Mouse (Mus musculus) CD4-positive, CD25-positive, alpha-beta regulatory T cell, adult 2 months (primary cell): ENCODE measurements around the gene 2610008E11Rik.
"Not testable (repeated sequence)": the region's sequence is repeated elsewhere in the genome, so short reads cannot be mapped to it uniquely, and the experiment has no call there.

Experiments used
- DNase-seq: peaks from one replicate; pipeline ENCODE4 v3.0.0-alpha.2; 2012; ENCODE audit warnings: low read depth, low spot score

The 2610008E11Rik gene

DNA sequence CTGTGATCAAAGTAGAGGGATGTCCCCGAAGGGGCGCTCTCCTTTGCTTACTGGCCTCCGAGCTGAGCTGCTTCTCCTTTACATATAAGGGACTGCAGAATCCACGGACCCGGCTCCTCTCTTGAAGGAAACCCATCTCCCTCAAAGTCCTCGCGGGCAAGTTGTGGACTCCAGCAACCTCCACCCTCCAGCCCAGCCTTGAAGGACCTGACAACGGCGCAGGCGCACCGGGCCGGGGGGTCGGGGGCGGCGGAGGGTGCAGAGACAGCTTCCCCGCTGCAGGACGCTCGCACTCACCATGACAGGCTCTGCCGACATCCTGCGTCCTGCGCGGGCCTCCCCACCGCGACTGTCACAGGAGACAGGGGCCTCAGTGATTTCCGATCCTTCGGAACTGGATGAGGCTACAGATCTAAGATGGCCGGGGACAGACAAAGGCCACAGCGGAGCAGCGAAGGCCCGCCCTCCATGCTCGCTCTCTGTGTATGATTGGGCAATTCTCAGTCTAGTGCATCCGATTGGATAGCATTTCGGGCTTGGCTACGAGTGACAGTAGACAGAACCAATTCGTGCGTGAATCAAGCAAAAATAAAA is at the start of gene 2610008E11Rik:
Gene 2610008E11Rik, minus strand, starts transcription at position 440 of the 594 bp plus-strand sequence.
- peak; percentile 97 for DNase-seq

DNA sequence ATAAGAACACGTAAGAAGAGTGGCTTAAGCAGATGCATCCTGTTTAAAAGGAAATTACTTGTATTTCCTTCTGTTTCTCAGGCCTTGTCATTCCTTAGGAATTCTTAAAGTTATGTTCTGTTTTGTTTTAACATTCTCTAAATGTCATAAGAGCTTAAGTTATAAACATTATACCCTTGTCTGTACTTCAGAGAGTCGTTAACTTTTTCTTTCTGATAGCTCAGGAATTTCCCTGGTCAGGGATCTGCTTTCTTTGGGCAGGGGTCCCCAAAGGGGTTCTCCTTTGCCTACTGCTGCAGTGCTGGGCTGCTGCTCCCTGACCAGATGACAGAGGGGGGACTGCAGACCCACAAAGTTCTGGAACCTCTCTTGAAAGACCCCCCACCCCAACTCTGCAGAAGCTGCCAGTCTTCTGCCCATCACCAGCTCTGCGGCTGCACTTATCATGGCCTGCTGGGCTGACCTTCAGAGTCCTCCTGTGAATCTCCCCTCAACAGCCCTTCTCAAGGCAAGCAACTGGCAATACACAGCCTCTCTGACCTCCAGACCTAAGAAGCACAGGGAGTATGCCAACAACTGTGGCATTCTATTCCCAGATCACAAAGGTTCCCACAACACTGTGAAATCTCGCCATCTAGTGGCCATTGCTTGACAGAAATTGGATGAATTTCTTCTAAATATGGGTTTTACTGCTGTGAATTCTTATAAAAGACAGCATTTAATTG is 18.9 kb upstream of the 2610008E11Rik start:
- peak; percentile 65 for DNase-seq

DNA sequence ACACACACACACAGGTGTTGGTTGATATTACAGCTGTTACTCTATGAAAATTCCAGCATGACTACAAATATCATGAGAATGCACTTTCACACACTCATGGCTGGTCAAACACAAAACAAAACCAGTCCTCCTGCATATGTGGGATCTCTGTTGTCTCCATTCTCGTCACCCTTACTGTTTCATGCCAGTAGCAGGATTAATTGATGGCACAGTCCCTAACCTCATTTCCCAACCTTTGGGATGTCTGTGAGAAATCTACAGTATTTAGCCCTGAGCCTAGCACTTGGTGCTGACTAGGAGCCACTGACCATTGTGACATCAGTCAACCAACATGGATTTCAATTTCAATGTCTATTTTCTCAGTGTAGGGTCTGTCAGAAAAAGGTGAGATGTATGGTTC is 17.7 kb upstream of the 2610008E11Rik start:
- no peak for DNase-seq

DNA sequence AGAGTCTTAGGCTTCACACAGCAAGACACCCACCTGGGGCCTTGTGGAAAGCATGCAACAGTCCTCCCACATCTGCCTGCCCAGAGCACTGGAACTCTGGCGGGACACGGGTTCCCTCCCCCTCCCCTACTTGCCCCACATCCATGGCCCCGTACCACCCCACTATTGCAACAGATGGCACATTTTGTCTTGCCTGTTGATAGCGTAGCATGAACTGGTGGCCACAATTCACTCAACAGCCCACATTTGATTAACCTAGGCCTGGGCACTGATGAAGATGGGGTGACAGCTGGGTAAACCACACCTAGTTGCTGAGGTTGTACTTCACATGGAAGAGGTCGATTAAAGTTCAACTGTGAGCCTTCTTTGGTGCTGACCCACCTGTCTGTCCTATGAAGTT is 13.1 kb upstream of the 2610008E11Rik start:
- DNase-seq, result no peak

DNA sequence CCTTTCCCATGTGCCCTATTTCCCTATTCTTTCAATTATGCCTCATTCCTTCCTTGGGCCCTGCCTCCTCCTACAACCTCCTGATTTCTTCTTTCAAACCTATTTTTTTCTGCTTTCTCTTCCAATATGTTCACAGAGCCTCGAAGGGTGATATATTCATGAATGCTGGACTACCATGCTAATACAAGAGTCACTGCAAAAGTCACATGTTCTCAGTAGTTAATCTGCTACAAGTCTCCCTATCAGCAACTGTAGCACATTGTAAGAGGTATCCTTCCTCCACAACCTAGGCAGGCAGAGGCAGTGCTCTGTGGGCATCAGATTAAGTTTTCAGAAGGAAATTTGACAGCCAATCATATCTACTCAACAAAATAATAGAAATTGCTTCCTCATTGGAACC is 11.8 kb upstream of the 2610008E11Rik start:
- no peak for DNase-seq

DNA sequence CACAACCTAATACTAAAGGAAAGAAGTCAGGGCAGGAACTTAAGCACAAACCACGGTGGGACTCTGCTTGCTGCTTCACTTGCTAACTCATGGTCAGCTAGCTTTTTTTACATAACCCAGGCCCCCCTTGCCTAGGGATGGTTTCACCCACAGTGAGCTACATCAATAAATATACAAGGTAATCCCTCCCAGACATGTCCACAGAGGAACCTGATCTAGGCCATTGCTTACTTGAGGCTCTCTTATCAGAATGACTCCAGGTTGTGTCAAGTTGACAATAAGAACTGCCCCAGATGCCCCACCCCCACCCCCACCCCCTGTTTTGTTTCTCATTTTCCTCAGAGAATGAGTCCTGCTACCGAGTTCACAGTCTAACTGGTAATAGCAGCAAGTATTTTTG is 10.1 kb upstream of the 2610008E11Rik start:
- no peak for DNase-seq

DNA sequence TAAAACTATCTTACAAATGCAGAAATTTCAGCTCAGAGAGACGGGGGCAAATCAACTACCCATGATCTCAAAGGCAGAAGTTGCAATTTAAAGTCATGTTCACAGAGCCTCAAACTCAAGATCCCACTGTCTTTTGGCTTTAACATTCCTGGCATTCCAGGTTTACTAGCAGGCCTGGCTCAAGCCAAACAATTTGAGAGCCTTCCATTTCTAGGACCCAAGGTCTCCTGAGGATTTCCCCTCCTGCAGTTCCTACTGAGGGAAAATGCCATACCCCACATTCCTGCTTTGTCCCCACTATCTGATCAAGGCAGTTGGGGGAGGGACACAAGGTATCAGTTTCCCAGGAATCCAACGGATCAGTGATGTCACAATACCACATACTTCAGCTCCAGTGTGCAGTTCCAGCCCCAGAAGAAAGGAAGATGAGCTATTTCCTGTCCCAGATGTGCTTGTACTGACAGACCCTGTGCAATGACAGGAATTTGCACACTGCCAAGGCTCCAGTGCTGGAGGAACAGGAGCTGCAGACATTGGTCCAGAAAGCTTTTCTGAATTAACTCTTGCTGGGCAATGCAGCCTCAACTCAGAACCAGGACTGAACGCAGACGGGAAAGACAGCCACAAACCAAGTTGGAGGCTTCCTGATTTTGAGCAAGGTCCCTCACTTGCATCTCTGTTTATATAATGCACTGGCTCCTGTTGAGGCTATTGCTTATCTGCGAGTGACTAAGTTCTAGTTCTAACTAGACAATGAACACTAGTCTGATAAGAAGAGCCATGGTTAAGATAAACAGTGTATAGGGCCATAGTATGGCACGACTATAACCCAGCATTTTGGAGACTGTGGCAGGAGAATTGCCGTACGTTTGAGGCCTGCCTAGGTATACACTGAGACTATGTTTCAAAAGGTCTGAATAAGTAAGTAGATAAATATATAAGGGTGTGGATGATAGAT is 9.2 kb upstream of the 2610008E11Rik start:
- no peak for DNase-seq

DNA sequence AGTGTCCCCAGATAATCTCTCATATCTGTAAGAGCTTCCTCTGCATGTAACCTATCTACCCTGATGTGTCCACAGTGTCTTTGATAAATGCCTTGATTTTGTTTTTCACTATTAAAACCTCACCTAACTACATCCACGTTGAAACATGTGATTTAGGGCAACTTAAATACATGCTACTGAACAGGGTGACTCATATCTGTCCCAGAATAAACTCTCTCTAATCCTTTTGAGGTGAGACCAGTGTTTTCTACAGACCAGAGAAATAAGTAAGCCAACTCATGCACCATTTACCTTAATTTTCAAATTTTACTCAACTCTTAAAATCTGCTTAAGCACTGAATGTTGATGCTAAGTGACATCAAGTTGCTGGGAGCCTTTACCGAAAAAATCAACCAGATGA is 694 bp downstream of the 2610008E11Rik start:
- DNase-seq, result peak; percentile 11

DNA sequence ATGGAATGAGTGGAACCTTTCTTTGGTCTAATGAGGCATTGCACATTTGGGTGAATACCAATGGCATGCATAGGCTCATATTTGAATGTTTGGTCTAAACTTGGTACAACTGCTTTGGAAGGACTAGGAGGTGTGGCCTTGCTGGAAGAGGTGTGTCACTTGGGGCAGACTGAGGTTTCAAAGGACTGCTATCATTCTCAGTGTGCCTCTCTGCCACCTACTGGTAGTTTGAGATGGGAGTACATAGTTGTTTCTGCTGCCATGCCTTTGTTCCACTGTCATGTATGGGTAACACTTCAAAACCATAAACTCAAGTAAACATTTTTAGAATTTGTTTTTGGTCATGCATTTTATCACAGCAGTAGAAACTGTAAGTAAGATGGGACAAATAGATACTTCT is 5.7 kb downstream of the 2610008E11Rik start:
- DNase-seq, result no peak

DNA sequence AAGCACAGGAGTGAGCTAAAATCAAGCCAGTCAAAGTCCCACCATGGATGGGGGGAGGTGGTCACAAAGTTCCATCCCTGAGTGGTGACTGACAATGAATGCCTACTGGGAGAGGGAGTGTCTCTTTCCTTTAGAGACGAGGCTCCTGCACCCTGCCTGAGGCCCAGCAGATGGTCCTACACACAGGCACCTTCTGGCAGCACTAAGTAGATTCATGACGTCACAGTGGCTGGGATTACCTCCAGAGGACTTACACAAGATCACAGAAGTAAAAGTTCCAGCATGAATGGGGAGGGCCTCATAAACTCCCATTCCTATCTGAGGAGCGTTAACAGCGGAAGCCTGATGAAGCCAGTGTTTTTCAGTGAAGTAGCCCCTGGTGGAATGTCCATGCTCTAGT is 8.4 kb downstream of the 2610008E11Rik start:
- DNase-seq, result no peak

DNA sequence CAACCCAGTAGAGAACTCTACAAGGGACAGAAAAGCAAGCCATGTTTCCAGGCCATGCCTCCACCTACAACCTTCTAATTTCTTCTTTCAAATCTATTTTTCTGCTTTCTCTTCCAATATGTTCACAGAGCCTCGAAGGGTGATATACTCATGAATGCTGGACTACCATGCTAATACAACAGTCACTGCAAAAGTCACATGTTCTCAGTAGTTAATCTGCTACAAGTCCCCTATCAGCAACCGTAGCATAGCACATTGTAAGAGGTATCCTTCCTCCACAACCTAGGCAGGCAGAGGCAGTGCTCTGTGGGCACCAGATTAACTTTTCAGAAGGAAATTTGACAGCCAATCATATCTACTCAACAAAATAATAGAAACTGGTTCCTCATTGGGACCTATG is 10.8 kb downstream of the 2610008E11Rik start:
- DNase-seq, result no peak

DNA sequence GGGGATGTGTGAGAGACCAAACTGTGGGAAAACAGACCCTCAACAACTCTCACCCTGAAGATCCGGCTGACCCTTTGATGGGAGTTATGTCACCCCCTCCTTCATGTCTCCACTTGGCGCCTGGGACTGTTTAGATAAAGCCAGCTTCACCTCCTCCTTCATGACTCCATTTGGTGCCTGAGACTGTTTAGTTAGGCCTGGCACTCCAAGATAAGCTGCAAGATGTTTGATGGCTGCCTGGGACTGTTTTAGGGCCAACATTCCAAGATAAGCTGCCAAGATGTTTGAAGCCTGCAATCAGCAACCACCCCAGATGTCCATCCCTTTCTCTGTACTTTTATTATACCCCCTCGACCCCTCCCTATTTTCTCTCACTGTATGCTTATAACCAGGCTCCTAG is 40.0 kb downstream of the 2610008E11Rik start:
- DNase-seq, result not testable (repeated sequence)

DNA sequence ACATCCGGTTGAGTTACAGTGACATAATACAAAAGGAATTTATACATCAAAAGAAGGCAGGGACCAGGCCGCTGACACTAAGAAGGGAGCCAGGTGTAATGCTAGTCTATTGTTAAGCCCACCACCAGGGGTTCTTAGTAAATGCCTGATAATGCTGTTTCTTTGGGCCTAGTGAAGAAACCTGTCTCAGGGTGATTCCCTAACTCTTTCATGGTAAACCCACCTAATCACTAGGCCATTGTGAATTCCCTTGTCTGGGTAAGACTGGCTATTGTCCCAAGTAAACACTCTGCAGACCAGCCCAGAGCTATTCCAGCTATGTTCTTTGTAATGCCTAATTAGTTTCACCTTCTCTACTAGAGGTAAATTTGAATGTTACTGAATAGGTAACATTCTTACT is 54.9 kb downstream of the 2610008E11Rik start:
- DNase-seq, result not testable (repeated sequence)

DNA sequence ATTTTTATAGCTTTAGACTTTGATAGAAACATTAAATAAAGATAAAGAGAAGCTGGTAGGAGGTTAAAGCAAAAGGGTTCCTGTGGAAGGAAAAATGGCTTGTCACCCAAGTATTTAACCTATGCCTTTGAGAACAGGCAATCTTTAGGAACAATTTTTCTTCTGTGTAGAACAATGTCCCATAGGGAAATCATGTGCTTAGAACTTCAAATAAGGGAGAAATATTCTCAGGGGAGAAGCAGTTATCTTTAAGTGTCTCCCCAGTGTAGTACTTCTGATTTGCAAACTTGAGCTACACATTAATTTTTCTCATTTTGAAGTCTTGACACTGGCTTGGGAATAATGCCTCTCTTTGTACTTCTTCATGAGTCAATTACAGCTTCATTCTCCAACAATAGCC is 69.0 kb downstream of the 2610008E11Rik start, which contains the start of gene Olfr57:
Gene Olfr57, plus strand, starts transcription at position 301 of the 400 bp plus-strand sequence.
- DNase-seq, result no peak
